Mouse (Mus musculus) adrenal gland, adult (tissue): ENCODE measurements around the gene Tm4sf1.

Experiments
- DNase-seq, 2 experiments: peaks; one replicate each; pipeline ENCODE4 v3.0.0; 2022 to 2023; ENCODE audit warnings: low spot score in 1 of 2; ENCODE audit not compliant: inconsistent age in 2 of 2

The Tm4sf1 gene

GRCm38 (mm10) chr3:57287854-57288720 lies 13.7 kb downstream of the Tm4sf1 start:
- peak in 1 of 2 experiments; percentile 47 for DNase-seq

GRCm38 (mm10) chr3:57287438-57287837 lies 14.3 kb downstream of the Tm4sf1 start:
- no peak for DNase-seq

- no peak for DNase-seq
These were observed 23.6 kb downstream of the Tm4sf1 start for GRCm38 (mm10) chr3:57278225-57278624.

GRCm38 (mm10) chr3:57277453-57277852 lies 24.3 kb downstream of the Tm4sf1 start:
- DNase-seq, result no peak

- no peak for DNase-seq
These were observed 25.0 kb downstream of the Tm4sf1 start for GRCm38 (mm10) chr3:57276821-57277220.

GRCm38 (mm10) chr3:57268994-57269393 lies 32.8 kb downstream of the Tm4sf1 start:
- no peak for DNase-seq

- DNase-seq, result peak; percentile 18 to 72
These were observed 34.1 kb downstream of the Tm4sf1 start for GRCm38 (mm10) chr3:57267559-57268173.

GRCm38 (mm10) chr3:57253041-57253440 lies 48.7 kb downstream of the Tm4sf1 start:
- no peak for DNase-seq

- DNase-seq, result peak; percentile 9 to 70
These were observed 49.2 kb downstream of the Tm4sf1 start for GRCm38 (mm10) chr3:57252551-57252950.

GRCm38 (mm10) chr3:57245242-57245641 lies 56.5 kb downstream of the Tm4sf1 start:
- DNase-seq, result no peak
